Mouse (Mus musculus) forebrain, embryonic 13.5 days (tissue): ENCODE measurements around the gene Cfap43. TPM values are rescaled to one million over a fixed set of nuclear protein-coding genes. Genes with fewer than 3 reads are reported as not detected.

ENCODE experiments used
- ATAC-seq: fragments of 200-750 bp; cut with Nextera tagmentation; 2 replicates; pipeline ENCODE4 v1.8.0; 2017
- H3K27ac ChIP-seq: fragments of 300-500 bp; sonication (generic); 2 replicates; pipeline ENCODE4 v1.5.1; 2015; ENCODE audit warnings: inconsistent platforms, mild to moderate bottlenecking, moderate library complexity
- H3K27me3 ChIP-seq: fragments of 300-500 bp; sonication (generic); 2 replicates; pipeline ENCODE4 v1.6.1; 2015; ENCODE audit warnings: mild to moderate bottlenecking, inconsistent platforms
- H3K36me3 ChIP-seq: fragments of 300-500 bp; sonication (generic); 2 replicates; pipeline ENCODE4 v1.6.1; 2015; ENCODE audit warnings: mild to moderate bottlenecking, inconsistent platforms; ENCODE audit not compliant: poor library complexity, severe bottlenecking
- H3K4me1 ChIP-seq: fragments of 300-500 bp; sonication (generic); 2 replicates; pipeline ENCODE4 v1.6.1; 2015; ENCODE audit warnings: inconsistent platforms
- H3K4me2 ChIP-seq: fragments of 300-500 bp; sonication (generic); 2 replicates; pipeline ENCODE4 v1.6.1; 2015; ENCODE audit warnings: inconsistent platforms, mild to moderate bottlenecking, moderate library complexity
- H3K4me3 ChIP-seq: fragments of 300-500 bp; sonication (generic); 2 replicates; pipeline ENCODE4 v1.5.1; 2015; ENCODE audit warnings: mild to moderate bottlenecking, inconsistent platforms
- H3K9ac ChIP-seq: fragments of 300-500 bp; sonication (generic); 2 replicates; pipeline ENCODE4 v1.6.1; 2015; ENCODE audit warnings: mild to moderate bottlenecking, inconsistent platforms
- H3K9me3 ChIP-seq: fragments of 300-500 bp; sonication (generic); replicated peaks from 2 replicates; pipeline ENCODE4 v1.6.1; 2016; ENCODE audit warnings: inconsistent platforms
- WGBS: fragments of 180-500 bp; shearing (Covaris S2); methylation state at CpG from one replicate; pipeline ENCODE4 v1.1.7; 2015; 5-methylcytosine and 5-hydroxymethylcytosine counted together
- polyA plus RNA-seq: library from polyadenylated mRNA; unstranded; fragments of >200 nt; fragmentation: Nextera tagmentation; extraction: Ambion mirVana; gene quantifications from 2 replicates; pipeline ENCODE4 v1.2.1, GENCODE M21; 2015

The Cfap43 gene
- polyA plus RNA-seq, 1 experiment from 2014 or later = 0.66 TPM

- H3K9me3 ChIP-seq = no peaks in the 10 kb centered on the region
- H3K4me2 ChIP-seq = no peak overlapping the region
- peaks cover 8% of the 10 kb centered on the region for H3K4me1 ChIP-seq
- H3K27ac ChIP-seq = no peak overlapping the region
- WGBS = 54% methylated on average over 10 of the region's 10 CpGs
- H3K9ac ChIP-seq = no peak overlapping the region
- no peaks in the 10 kb centered on the region for H3K36me3 ChIP-seq
- H3K4me3 ChIP-seq = no peak overlapping the region
- no peak for ATAC-seq
- no peaks in the 10 kb centered on the region for H3K27me3 ChIP-seq
These were observed 120.5 kb downstream of the Cfap43 start for GRCm38 (mm10) chr19:47798583-47798982.

DNA sequence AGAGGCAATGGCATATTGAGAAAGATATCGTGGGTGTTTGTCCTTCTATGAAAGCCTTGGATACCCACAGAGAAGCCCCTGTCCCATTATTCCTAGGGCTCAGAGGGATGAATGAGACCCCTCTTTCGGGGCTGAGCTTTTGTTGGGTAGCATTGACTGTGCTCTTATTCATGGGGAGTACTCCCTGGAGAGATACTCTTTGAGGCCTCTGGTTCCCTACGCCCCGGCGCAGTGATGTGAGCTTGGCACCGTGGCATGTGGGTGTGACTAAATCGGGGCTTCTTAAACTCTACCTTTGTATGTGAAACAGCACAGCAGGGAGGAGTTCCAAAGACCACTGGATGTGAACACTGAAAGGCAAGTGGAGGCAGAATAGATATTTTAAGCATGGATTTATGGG is 122.4 kb downstream of the Cfap43 start:
- 6% methylated on average over 7 of the region's 7 CpGs for WGBS
- Histone ChIP-seq H3K9me3 (no peaks in the 10 kb centered on the region), H3K36me3 (no peaks in the 10 kb centered on the region), H3K27me3 (no peaks in the 10 kb centered on the region), H3K4me2 (no peak overlapping the region), H3K4me1 (peaks cover 8% of the 10 kb centered on the region), H3K27ac (no peak overlapping the region), H3K9ac (no peak overlapping the region), H3K4me3 (no peak overlapping the region)
- ATAC-seq = no peak

GRCm38 (mm10) chr19:47795009-47795728 is 123.9 kb downstream of the Cfap43 start:
- Histone ChIP-seq H3K36me3 (no peaks in the 10 kb centered on the region), H3K9ac (no peak overlapping the region), H3K4me3 (no peak overlapping the region), H3K27me3 (no peaks in the 10 kb centered on the region), H3K27ac (no peak overlapping the region), H3K9me3 (no peaks in the 10 kb centered on the region), H3K4me1 (peaks cover 8% of the 10 kb centered on the region), H3K4me2 (no peak overlapping the region)
- ATAC-seq = no peak
- WGBS = 31% methylated on average over 15 of the region's 15 CpGs

DNA sequence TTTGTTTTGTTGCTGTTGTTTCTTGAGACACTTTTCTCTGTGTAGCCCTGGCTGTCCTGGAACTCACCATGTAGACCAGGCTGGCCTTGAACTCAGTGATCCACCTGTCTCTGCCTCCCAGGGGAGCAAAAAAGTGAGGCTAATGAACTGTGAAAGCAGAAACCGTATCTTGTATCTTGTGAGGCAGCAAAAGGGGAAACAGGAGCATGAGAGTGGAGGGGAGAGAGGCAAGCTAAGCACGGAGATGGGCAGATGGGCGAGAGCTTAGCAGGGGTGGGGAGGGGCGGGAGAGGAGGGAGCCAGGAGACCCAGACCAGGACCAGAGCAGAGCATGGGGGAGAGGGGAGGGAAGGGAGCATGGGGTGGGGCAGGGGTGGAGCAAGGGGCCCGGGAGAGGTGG is 124.8 kb downstream of the Cfap43 start:
- Histone ChIP-seq H3K9me3 (no peaks in the 10 kb centered on the region), H3K4me2 (no peak overlapping the region), H3K4me1 (peaks cover 8% of the 10 kb centered on the region), H3K36me3 (no peaks in the 10 kb centered on the region), H3K9ac (no peak overlapping the region), H3K27me3 (no peaks in the 10 kb centered on the region), H3K4me3 (no peak overlapping the region), H3K27ac (no peak overlapping the region)
- WGBS = 21% methylated on average over 5 of the region's 5 CpGs
- ATAC-seq = no peak

DNA sequence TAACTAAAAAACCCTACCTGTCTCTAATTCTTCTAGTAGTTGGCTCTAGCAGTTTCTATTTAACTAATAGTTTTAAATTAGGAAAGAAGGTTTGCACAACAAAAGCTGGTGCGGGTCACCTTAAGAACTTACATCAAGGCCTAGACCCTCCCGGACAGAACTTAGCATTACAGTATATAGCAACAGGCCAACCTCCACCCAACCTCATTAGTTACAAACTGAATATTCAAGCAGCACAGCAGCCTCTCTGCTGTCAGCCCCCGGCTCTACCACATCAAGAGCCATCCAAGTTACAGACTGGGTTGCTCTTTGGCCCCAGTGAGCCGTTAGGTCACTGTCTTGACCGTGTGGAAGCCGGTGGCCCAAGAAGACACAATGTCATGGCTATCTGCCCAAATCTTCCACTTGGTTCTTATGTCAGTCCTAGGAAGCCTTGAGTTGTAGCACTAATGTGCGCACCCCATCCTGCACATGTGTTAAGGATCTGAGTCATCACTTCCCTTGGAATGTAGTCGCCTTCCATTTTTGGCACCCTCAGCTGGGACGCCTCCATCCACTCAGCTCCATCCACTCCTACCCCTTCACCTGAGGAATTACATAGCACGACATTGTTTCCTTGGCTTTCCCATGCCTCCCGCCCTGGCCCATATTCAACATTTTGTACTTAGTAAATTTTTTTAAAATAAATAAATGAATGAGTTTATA is 128.6 kb downstream of the Cfap43 start:
- 93% methylated on average over 11 of the region's 11 CpGs for WGBS
- H3K36me3 ChIP-seq = no peaks in the 10 kb centered on the region
- no peaks in the 10 kb centered on the region for H3K27me3 ChIP-seq
- H3K9me3 ChIP-seq = no peaks in the 10 kb centered on the region
- no peak for ATAC-seq
- H3K4me3 ChIP-seq = no peak overlapping the region
- no peak overlapping the region for H3K4me2 ChIP-seq
- H3K9ac ChIP-seq = no peak overlapping the region
- no peaks in the 10 kb centered on the region; the same call in 1 of the 2 replicates for H3K4me1 ChIP-seq
- no peak overlapping the region for H3K27ac ChIP-seq

DNA sequence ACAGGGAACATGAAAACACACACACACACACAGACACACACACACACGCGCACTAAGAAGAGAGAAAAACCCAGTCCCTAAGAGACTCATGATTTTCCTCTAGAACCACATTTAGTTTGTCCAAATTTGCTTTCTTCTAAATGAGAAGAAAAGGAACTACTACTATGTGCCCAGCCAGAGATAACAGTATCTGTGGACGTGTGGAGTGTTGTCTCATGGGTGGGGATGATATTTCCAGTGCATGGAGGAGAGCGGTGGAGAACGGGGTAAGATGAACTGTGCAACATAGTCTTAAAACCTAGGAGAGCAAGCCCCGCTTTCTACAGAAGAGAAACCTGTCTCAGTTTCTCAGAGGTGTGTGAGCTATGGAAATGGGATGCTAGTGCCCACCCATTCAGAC is 135.2 kb downstream of the Cfap43 start:
- Histone ChIP-seq H3K9ac (no peak overlapping the region), H3K36me3 (no peaks in the 10 kb centered on the region), H3K27me3 (no peaks in the 10 kb centered on the region), H3K9me3 (no peaks in the 10 kb centered on the region), H3K4me3 (no peak overlapping the region), H3K4me1 (no peaks in the 10 kb centered on the region), H3K4me2 (no peak overlapping the region), H3K27ac (no peak overlapping the region)
- no peak for ATAC-seq
- 95% methylated on average over 6 of the region's 6 CpGs for WGBS

DNA sequence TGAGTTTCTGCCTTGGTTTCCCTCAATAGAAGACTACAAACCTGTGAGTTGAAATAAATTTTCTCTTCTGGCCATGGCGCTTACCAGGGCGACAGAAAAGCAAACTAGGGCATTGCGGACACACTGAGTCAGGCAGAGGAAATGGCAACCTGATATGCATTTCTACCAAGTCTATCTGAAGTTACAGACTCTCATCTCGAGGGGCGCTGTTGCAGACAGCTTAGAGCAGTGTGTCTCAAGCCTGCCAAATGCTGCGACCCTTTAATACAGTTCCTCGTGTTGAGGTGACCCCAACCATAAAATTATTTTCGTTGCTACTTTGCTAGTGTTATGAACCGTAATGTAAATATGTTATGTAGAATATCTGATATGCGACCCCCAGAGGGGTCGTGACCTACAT is 138.1 kb downstream of the Cfap43 start:
- Histone ChIP-seq H3K9ac (no peak overlapping the region), H3K27me3 (no peaks in the 10 kb centered on the region), H3K36me3 (no peaks in the 10 kb centered on the region), H3K4me1 (no peaks in the 10 kb centered on the region), H3K4me2 (no peak overlapping the region), H3K27ac (no peak overlapping the region), H3K9me3 (no peaks in the 10 kb centered on the region), H3K4me3 (no peak overlapping the region)
- ATAC-seq = no peak
- 83% methylated on average over 11 of the region's 11 CpGs for WGBS

GRCm38 (mm10) chr19:47780145-47780544 is 138.9 kb downstream of the Cfap43 start:
- H3K9ac ChIP-seq = no peak overlapping the region
- H3K4me3 ChIP-seq = no peak overlapping the region
- H3K9me3 ChIP-seq = no peaks in the 10 kb centered on the region
- no peaks in the 10 kb centered on the region for H3K4me1 ChIP-seq
- WGBS = 91% methylated on average over 7 of the region's 7 CpGs
- no peak overlapping the region for H3K4me2 ChIP-seq
- H3K27me3 ChIP-seq = no peaks in the 10 kb centered on the region
- no peaks in the 10 kb centered on the region for H3K36me3 ChIP-seq
- no peak overlapping the region for H3K27ac ChIP-seq
- no peak for ATAC-seq

DNA sequence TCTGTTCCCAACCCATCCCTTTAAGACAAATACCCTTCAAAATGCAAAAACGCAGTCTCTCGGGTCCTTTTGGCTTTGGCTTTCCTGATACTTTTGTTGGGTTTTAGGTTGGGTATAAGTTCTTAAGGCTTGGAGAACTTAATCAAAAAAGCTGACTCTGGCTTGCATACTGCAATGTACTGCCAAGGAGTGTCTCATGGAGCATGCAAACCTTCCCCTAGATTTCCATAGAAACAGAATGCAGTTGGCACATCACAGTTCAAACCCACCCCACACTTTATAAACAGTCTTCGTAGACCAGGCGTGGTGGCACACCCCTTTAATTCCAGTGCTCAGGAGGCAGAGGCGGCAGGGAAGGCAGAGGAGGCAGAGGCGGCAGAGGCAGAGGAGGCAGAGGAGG is 141.2 kb downstream of the Cfap43 start:
- Histone ChIP-seq H3K27ac (no peak overlapping the region), H3K27me3 (no peaks in the 10 kb centered on the region), H3K4me3 (no peak overlapping the region), H3K9ac (no peak overlapping the region), H3K36me3 (no peaks in the 10 kb centered on the region), H3K9me3 (no peaks in the 10 kb centered on the region), H3K4me1 (no peaks in the 10 kb centered on the region), H3K4me2 (no peak overlapping the region)
- 86% methylated on average over 6 of the region's 6 CpGs for WGBS
- ATAC-seq = no peak

GRCm38 (mm10) chr19:47755625-47756024 is 163.5 kb downstream of the Cfap43 start:
- Histone ChIP-seq H3K4me3 (no peak overlapping the region), H3K27me3 (no peaks in the 10 kb centered on the region), H3K4me1 (0 out of 2 replicates have a peak, but pooled peaks cover under 1% of the 10 kb centered on the region), H3K9me3 (no peaks in the 10 kb centered on the region), H3K4me2 (no peak overlapping the region), H3K9ac (no peak overlapping the region), H3K36me3 (no peaks in the 10 kb centered on the region), H3K27ac (no peak overlapping the region)
- WGBS = 76% methylated on average over 19 of the region's 19 CpGs
- ATAC-seq = no peak

GRCm38 (mm10) chr19:47754931-47755330 is 164.2 kb downstream of the Cfap43 start:
- no peak overlapping the region for H3K27ac ChIP-seq
- 93% methylated on average over 9 of the region's 9 CpGs for WGBS
- H3K4me2 ChIP-seq = no peak overlapping the region
- H3K9me3 ChIP-seq = no peaks in the 10 kb centered on the region
- no peaks in the 10 kb centered on the region for H3K36me3 ChIP-seq
- ATAC-seq = no peak
- H3K4me3 ChIP-seq = no peak overlapping the region
- H3K9ac ChIP-seq = no peak overlapping the region
- 0 out of 2 replicates have a peak, but pooled peaks cover 3% of the 10 kb centered on the region for H3K4me1 ChIP-seq
- H3K27me3 ChIP-seq = no peaks in the 10 kb centered on the region

DNA sequence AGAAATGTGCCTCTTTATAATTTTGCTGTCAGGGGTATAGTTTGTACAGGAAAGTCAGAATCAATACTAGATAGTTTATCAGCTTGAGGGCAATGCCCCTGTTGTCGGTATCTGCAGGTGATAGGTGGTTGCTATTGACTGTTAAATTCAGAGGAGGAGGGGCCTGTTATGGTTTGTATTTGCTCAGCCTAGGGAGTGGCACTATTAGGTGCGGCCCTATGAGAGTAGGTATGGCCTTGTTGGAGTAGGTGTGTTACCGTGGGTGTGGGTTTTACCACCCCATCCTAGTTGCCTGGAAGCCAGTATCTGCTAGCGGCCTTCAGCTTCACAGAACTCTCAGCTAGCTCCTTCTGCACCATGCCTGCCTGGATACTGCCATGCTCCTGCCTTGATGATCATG is 165.2 kb downstream of the Cfap43 start:
- H3K4me3 ChIP-seq = no peak overlapping the region
- whole genome bisulfite sequencing = 96% methylated on average over 4 of the region's 4 CpGs
- no peak overlapping the region for H3K27ac ChIP-seq
- H3K9me3 ChIP-seq = no peaks in the 10 kb centered on the region
- no peak for ATAC-seq
- no peak overlapping the region for H3K4me2 ChIP-seq
- H3K36me3 ChIP-seq = no peaks in the 10 kb centered on the region
- no peak overlapping the region for H3K9ac ChIP-seq
- 0 out of 2 replicates have a peak, but pooled peaks cover 9% of the 10 kb centered on the region for H3K4me1 ChIP-seq
- no peaks in the 10 kb centered on the region for H3K27me3 ChIP-seq
